Mouse (Mus musculus) intestine, embryonic 14.5 days (tissue): ENCODE data around the gene Ythdf1. TPM values are rescaled to one million over a fixed set of nuclear protein-coding genes. Genes with fewer than 3 reads are reported as not detected.

Experiments used
- ATAC-seq: fragments of 200-750 bp; cut with Nextera tagmentation; replicated peaks from 2 replicates; pipeline ENCODE4 v1.8.0; 2017; ENCODE audit warnings: low read depth, moderate number of reproducible peaks, moderate TSS enrichment, moderate library complexity; ENCODE audit not compliant: low FRiP score, low TSS enrichment
- DNase-seq: peaks from one replicate; pipeline ENCODE4 v3.0.0-alpha.2; 2018; ENCODE audit warnings: low spot score
- H3K27ac ChIP-seq: fragments of 300-500 bp; sonication (generic); 2 replicates; pipeline ENCODE4 v1.5.1; 2014; ENCODE audit warnings: low read depth, mild to moderate bottlenecking, control low read depth
- H3K27me3 ChIP-seq: fragments of 300-500 bp; sonication (generic); replicated peaks from 2 replicates; pipeline ENCODE4 v1.6.1; 2014; ENCODE audit warnings: low read length, control low read depth; ENCODE audit not compliant: control insufficient read depth, insufficient read depth
- H3K36me3 ChIP-seq: fragments of 300-500 bp; sonication (generic); 2 replicates; pipeline ENCODE4 v1.6.1; 2014; ENCODE audit warnings: low read length, control low read depth; ENCODE audit not compliant: control insufficient read depth, insufficient read depth
- H3K4me1 ChIP-seq: fragments of 300-500 bp; sonication (generic); replicated peaks from 2 replicates; pipeline ENCODE4 v1.6.1; 2014; ENCODE audit warnings: low read length, control low read depth, mixed read lengths; ENCODE audit not compliant: control insufficient read depth, insufficient read depth
- H3K4me2 ChIP-seq: fragments of 300-500 bp; sonication (generic); 2 replicates; pipeline ENCODE4 v1.6.1; 2014; ENCODE audit warnings: low read length
- H3K4me3 ChIP-seq: fragments of 300-500 bp; sonication (generic); 2 replicates; pipeline ENCODE4 v1.5.1; 2014; ENCODE audit warnings: low read depth, low read length, control low read depth, mixed read lengths
- H3K9ac ChIP-seq: fragments of 300-500 bp; sonication (generic); 2 replicates; pipeline ENCODE4 v1.6.1; 2014; ENCODE audit warnings: mild to moderate bottlenecking, low read length
- H3K9me3 ChIP-seq: fragments of 300-500 bp; sonication (generic); 2 replicates; pipeline ENCODE4 v1.6.1; 2016; ENCODE audit warnings: low read length, control low read depth; ENCODE audit not compliant: control insufficient read depth
- WGBS: fragments of 180-500 bp; shearing (Covaris S2); extraction: QIAGEN DNeasy Blood & Tissue Kit; methylation state at CpG from one replicate; pipeline ENCODE4 v1.1.7; 2014; 5-methylcytosine and 5-hydroxymethylcytosine counted together
- polyA plus RNA-seq: library from polyadenylated mRNA; unstranded; fragments of >200 nt; fragmentation: Nextera tagmentation; extraction: Ambion mirVana; gene quantifications from 2 replicates; pipeline ENCODE4 v1.2.1, GENCODE M21; 2014

Ythdf1 gene
- polyA plus RNA-seq, 1 experiment from 2014 or later: 61.0 TPM

- H3K36me3 ChIP-seq: no peaks in the 10 kb centered on the region
- DNase-seq: peak; percentile 86
- 1% methylated on average over 52 of the region's 52 CpGs for WGBS
- no peaks in the 10 kb centered on the region for H3K27me3 ChIP-seq
- H3K4me2 ChIP-seq: peak within 1 kb of the TSS; percentile 63
- ATAC-seq: peak; percentile 90
- peak within 1 kb of the TSS; percentile 43 for H3K9ac ChIP-seq
- peak within 1 kb of the TSS; percentile 76 for H3K27ac ChIP-seq
- peaks cover 27% of the 10 kb centered on the region; the same call in 1 of the 2 replicates for H3K4me1 ChIP-seq
- no peaks in the 10 kb centered on the region for H3K9me3 ChIP-seq
- H3K4me3 ChIP-seq: peak within 1 kb of the TSS; percentile 62
These were observed 33.6 kb upstream of the Ythdf1 start, which contains the start of gene Nkain4 for GRCm38 (mm10) chr2:180954061-180955047. TSS of gene Nkain4 (minus strand) at chr2:180954699.

DNA sequence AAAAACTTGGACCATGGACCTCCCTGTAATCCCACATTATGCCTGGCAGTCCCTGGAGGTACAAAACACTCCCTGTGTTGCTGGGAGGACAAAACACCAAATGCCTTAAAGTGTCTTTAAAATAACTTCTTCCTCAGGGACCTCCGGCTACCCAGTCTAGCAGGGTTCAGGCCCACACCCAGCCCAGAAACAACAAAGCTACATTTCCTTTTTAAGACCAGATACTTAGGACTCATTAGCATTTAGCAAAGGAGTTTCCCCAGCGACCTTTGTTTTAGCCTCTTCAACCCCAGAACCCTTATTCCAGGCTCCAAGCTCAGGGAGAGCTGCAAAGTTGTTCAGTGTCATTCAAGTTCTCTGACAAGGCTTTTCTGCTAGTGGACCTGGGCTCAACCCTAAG is 32.9 kb upstream of the Ythdf1 start:
- ATAC-seq: no peak
- H3K27ac ChIP-seq: peak overlapping the region; percentile 76

GRCm38 (mm10) chr2:180952731-180953171 is 32.0 kb upstream of the Ythdf1 start:
- H3K9ac ChIP-seq: peak overlapping the region; percentile 38; the same call in 1 of the 2 replicates
- no peaks in the 10 kb centered on the region for H3K9me3 ChIP-seq
- DNase-seq (peak; percentile 59), ATAC-seq (no peak)
- H3K4me1 ChIP-seq: peaks cover 27% of the 10 kb centered on the region; the same call in 1 of the 2 replicates
- WGBS: 18% methylated on average over 9 of the region's 9 CpGs
- H3K4me2 ChIP-seq: peak overlapping the region; percentile 63
- no peaks in the 10 kb centered on the region for H3K36me3 ChIP-seq
- peak overlapping the region; percentile 62 for H3K4me3 ChIP-seq
- peak overlapping the region; percentile 76 for H3K27ac ChIP-seq
- H3K27me3 ChIP-seq: no peaks in the 10 kb centered on the region

More for the DNA sequence above, 32.9 kb upstream of the Ythdf1 start:
- no peaks in the 10 kb centered on the region for H3K36me3 ChIP-seq
- no peak for DNase-seq
- H3K9me3 ChIP-seq: no peaks in the 10 kb centered on the region
- no peaks in the 10 kb centered on the region for H3K27me3 ChIP-seq
- peaks cover 27% of the 10 kb centered on the region; the same call in 1 of the 2 replicates for H3K4me1 ChIP-seq
- peak overlapping the region; percentile 43 for H3K9ac ChIP-seq
- H3K4me3 ChIP-seq: peak overlapping the region; percentile 62
- WGBS: 43% methylated on average over 2 of the region's 2 CpGs
- peak overlapping the region; percentile 63 for H3K4me2 ChIP-seq

GRCm38 (mm10) chr2:180949947-180950346 is 29.2 kb upstream of the Ythdf1 start:
- DNase-seq (no peak), ATAC-seq (no peak)
- H3K36me3 ChIP-seq: no peaks in the 10 kb centered on the region
- WGBS: 50% methylated on average over 1 of the region's 1 CpGs
- no peak overlapping the region for H3K4me3 ChIP-seq
- no peak overlapping the region for H3K9ac ChIP-seq
- no peak overlapping the region for H3K4me2 ChIP-seq
- no peak overlapping the region for H3K27ac ChIP-seq
- H3K4me1 ChIP-seq: peaks cover 21% of the 10 kb centered on the region; the same call in 1 of the 2 replicates
- H3K9me3 ChIP-seq: no peaks in the 10 kb centered on the region
- H3K27me3 ChIP-seq: no peaks in the 10 kb centered on the region

DNA sequence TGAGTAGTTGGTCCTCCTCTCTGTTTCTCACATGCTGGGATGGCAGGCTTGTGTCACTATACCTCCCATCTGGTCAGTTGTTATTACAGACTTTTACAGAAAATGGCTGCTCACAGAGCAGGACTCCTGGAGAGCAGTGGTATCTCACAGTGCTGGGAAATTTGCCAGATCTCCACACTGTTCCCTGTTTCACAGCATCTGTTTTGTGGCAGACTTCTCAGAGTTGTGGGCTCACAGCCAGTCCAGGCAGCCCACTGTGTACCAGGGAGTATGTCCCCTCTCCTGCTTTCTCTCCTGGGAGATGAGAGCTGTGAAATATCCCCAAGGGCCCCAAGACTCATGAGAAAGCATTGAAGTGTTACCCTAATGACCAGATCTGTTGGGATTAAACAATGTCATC is 21.1 kb upstream of the Ythdf1 start:
- 0 out of 2 replicates have a peak, but pooled peaks cover 6% of the 10 kb centered on the region for H3K36me3 ChIP-seq
- ATAC-seq: no peak
- no peaks in the 10 kb centered on the region for H3K9me3 ChIP-seq
- no peak overlapping the region for H3K4me3 ChIP-seq
- H3K27me3 ChIP-seq: no peaks in the 10 kb centered on the region
- no peak overlapping the region for H3K27ac ChIP-seq
- no peak overlapping the region for H3K9ac ChIP-seq
- no peaks in the 10 kb centered on the region for H3K4me1 ChIP-seq
- no peak overlapping the region for H3K4me2 ChIP-seq
- DNase-seq: no peak

GRCm38 (mm10) chr2:180940187-180940586 is 19.4 kb upstream of the Ythdf1 start:
- no peak overlapping the region for H3K4me2 ChIP-seq
- ATAC-seq: no peak
- no peaks in the 10 kb centered on the region for H3K4me1 ChIP-seq
- DNase-seq: no peak
- H3K9me3 ChIP-seq: no peaks in the 10 kb centered on the region
- 0 out of 2 replicates have a peak, but pooled peaks cover 6% of the 10 kb centered on the region for H3K36me3 ChIP-seq
- H3K27me3 ChIP-seq: no peaks in the 10 kb centered on the region
- no peak overlapping the region for H3K4me3 ChIP-seq
- no peak overlapping the region for H3K27ac ChIP-seq
- no peak overlapping the region for H3K9ac ChIP-seq

GRCm38 (mm10) chr2:180932418-180932817 is 11.7 kb upstream of the Ythdf1 start:
- Histone ChIP-seq H3K27me3 (no peaks in the 10 kb centered on the region), H3K4me2 (no peak overlapping the region), H3K9me3 (no peaks in the 10 kb centered on the region), H3K36me3 (no peaks in the 10 kb centered on the region; the same call in 1 of the 2 replicates), H3K4me1 (no peaks in the 10 kb centered on the region), H3K4me3 (no peak overlapping the region), H3K27ac (no peak overlapping the region), H3K9ac (no peak overlapping the region)
- 68% methylated on average over 1 of the region's 1 CpGs for WGBS
- DNase-seq (no peak), ATAC-seq (no peak)

DNA sequence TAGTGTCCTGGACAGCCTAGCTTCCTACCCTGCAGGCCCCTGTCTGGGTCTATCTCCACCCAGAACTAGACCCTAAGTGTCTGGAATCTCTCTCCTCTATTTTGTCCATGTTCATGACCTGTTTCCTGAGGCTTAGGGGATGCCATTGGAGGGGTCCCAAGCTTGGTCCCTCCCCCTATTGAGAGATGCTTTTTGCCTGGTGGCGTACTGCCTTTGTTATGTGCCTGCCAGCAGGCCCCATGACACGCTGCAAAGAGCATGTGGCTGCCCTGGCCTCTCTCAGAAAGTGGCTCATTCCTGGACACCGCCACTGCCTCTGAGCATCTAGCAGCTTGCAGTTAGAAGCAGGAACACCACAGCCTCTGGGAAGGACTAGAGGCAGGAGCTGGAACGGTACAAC is 8.0 kb upstream of the Ythdf1 start, which contains the start of gene Birc7:
Gene Birc7, plus strand, starts transcription at position 301 of the 400 bp plus-strand sequence.
- ATAC-seq (no peak), DNase-seq (no peak)
- Histone ChIP-seq H3K9ac (no peak within 1 kb of the TSS), H3K4me1 (no peaks in the 10 kb centered on the region), H3K36me3 (no peaks in the 10 kb centered on the region; the same call in 1 of the 2 replicates), H3K27me3 (no peaks in the 10 kb centered on the region), H3K9me3 (no peaks in the 10 kb centered on the region), H3K4me2 (no peak within 1 kb of the TSS), H3K4me3 (no peak within 1 kb of the TSS), H3K27ac (no peak within 1 kb of the TSS)
- WGBS: 51% methylated on average over 4 of the region's 4 CpGs
